Comparison of ENCODE assay signal across 23 mouse cellular contexts in genomic region chr15:97421533-97421932, GRCm38 (mm10).
"Had no signal": no experiment of that assay in that cellular context is flagged by ENCODE, and none has a peak within 500 bp of the region (broad histone marks: within the 10 kb centered on the region; RNA-seq: fewer than 3 reads in every experiment).

No protein-coding gene starts in this region.

- H3K9ac ChIP-seq: limb, embryonic 13.5 days; liver, embryonic 12.5 days; liver, embryonic 15.5 days; lung, embryonic 15.5 days; midbrain, embryonic 13.5 days had no signal

- H3K27ac ChIP-seq: kidney, postnatal 0 days; layer of hippocampus, adult 2 months; limb, embryonic 10.5 days; limb, embryonic 13.5 days; liver, embryonic 12.5 days; liver, embryonic 15.5 days; lung, embryonic 15.5 days; midbrain, embryonic 10.5 days; midbrain, embryonic 13.5 days; stomach, postnatal 0 days had no signal

- H3K27me3 ChIP-seq: limb, embryonic 13.5 days; lung, embryonic 15.5 days; megakaryocyte, embryonic 14.5 days; midbrain, embryonic 13.5 days had no signal

- ATAC-seq: inflammation-experienced regulatory T-cells, adult 6 months; intestine, embryonic 16.5 days; liver, embryonic 12.5 days; midbrain, embryonic 13.5 days; midbrain, embryonic 16.5 days had no signal

- H3K9me3 ChIP-seq: limb, embryonic 10.5 days; limb, embryonic 13.5 days; liver, embryonic 12.5 days; liver, embryonic 15.5 days; lung, embryonic 15.5 days; midbrain, embryonic 10.5 days; midbrain, embryonic 13.5 days had no signal

- H3K4me1 ChIP-seq: lung, embryonic 15.5 days; midbrain, embryonic 10.5 days; midbrain, embryonic 13.5 days had no signal

- DNase-seq: layer of hippocampus, adult 9-11 months; liver; lung, adult 18-20 months; lung, postnatal 10 days; right cerebral cortex, postnatal 14 days; right cerebral cortex, postnatal 4 days; thymus, adult 2 months; thymus, postnatal 14 days; thymus, postnatal 4 days had no signal

- H3K4me3 ChIP-seq: layer of hippocampus, adult 2 months; limb, embryonic 10.5 days; limb, embryonic 13.5 days; liver, embryonic 12.5 days; liver, embryonic 15.5 days; lung, embryonic 15.5 days; megakaryocyte, embryonic 14.5 days; midbrain, embryonic 10.5 days; midbrain, embryonic 13.5 days had no signal

- H3K36me3 ChIP-seq: limb, embryonic 10.5 days; limb, embryonic 13.5 days; liver, embryonic 12.5 days; liver, embryonic 15.5 days; lung, embryonic 15.5 days; midbrain, embryonic 10.5 days; midbrain, embryonic 13.5 days had no signal

- H3K4me2 ChIP-seq: limb, embryonic 13.5 days; liver, embryonic 12.5 days; liver, embryonic 15.5 days; lung, embryonic 15.5 days; midbrain, embryonic 13.5 days had no signal
